Mouse (Mus musculus) liver, postnatal 0 days (tissue): ENCODE results near the gene Bag6.

Experiments
- CTCF ChIP-seq: sonication (generic); IDR thresholded peaks from 2 replicates; pipeline ENCODE4 v1.5.1; 2016; ENCODE audit warnings: antibody characterized with exemption, low read depth
- EP300 ChIP-seq: IDR thresholded peaks from 2 replicates; pipeline ENCODE4 v1.6.1; 2016; ENCODE audit warnings: antibody characterized with exemption, low read depth, mild to moderate bottlenecking

- TF ChIP-seq CTCF (no peak), EP300 (no peak)
Measured at GRCm38 (mm10) chr17:35158850-35159593, 24.0 kb downstream of the Bag6 start.
